Mouse (Mus musculus) limb, embryonic 11.5 days (tissue): ENCODE measurements around the gene Ass1. TPM values are rescaled to one million over a fixed set of nuclear protein-coding genes. Genes with fewer than 3 reads are reported as not detected.

Source experiments
- ATAC-seq: fragments of 200-750 bp; cut with Nextera tagmentation; 2 replicates; pipeline ENCODE4 v1.8.0; 2017; ENCODE audit warnings: low read depth; ENCODE audit not compliant: insufficient number of reproducible peaks, low FRiP score, low TSS enrichment
- DNase-seq: peaks from one replicate; pipeline ENCODE4 v3.0.0-alpha.2; 2015; ENCODE audit warnings: low spot score
- H3K27ac ChIP-seq: fragments of 300-500 bp; sonication (generic); replicated peaks from 2 replicates; pipeline ENCODE4 v1.5.1; 2014; ENCODE audit warnings: low read depth, mild to moderate bottlenecking, low read length
- H3K27me3 ChIP-seq: fragments of 300-500 bp; sonication (generic); 2 replicates; pipeline ENCODE4 v1.6.1; 2014; ENCODE audit warnings: mild to moderate bottlenecking, low read length, mixed read lengths; ENCODE audit not compliant: control insufficient read depth, insufficient read depth
- H3K36me3 ChIP-seq: fragments of 300-500 bp; sonication (generic); 2 replicates; pipeline ENCODE4 v1.6.1; 2014; ENCODE audit warnings: mild to moderate bottlenecking, low read length, moderate library complexity, mixed read lengths; ENCODE audit not compliant: control insufficient read depth, insufficient read depth
- H3K4me1 ChIP-seq: fragments of 300-500 bp; sonication (generic); 2 replicates; pipeline ENCODE4 v1.6.1; 2014; ENCODE audit warnings: low read length, mixed read lengths; ENCODE audit not compliant: control insufficient read depth, insufficient read depth
- H3K4me2 ChIP-seq: fragments of 300-500 bp; sonication (generic); 2 replicates; pipeline ENCODE4 v1.6.1; 2014; ENCODE audit warnings: low read depth, mild to moderate bottlenecking, moderate library complexity; ENCODE audit not compliant: severe bottlenecking
- H3K4me3 ChIP-seq: fragments of 300-500 bp; sonication (generic); 2 replicates; pipeline ENCODE4 v1.5.1; 2014; ENCODE audit warnings: low read depth, low read length
- H3K9ac ChIP-seq: fragments of 300-500 bp; sonication (generic); 2 replicates; pipeline ENCODE4 v1.6.1; 2014; ENCODE audit warnings: mild to moderate bottlenecking, low read length
- H3K9me3 ChIP-seq: fragments of 300-500 bp; sonication (generic); 2 replicates; pipeline ENCODE4 v1.6.1; 2016; ENCODE audit warnings: low read length; ENCODE audit not compliant: control insufficient read depth
- WGBS: fragments of 180-500 bp; shearing (Covaris S2); extraction: QIAGEN DNeasy Blood & Tissue Kit; methylation state at CpG from one replicate; pipeline ENCODE4 v1.1.7; 2014; 5-methylcytosine and 5-hydroxymethylcytosine counted together
- polyA plus RNA-seq: library from polyadenylated mRNA; unstranded; fragments of >200 nt; fragmentation: Nextera tagmentation; extraction: Ambion mirVana; gene quantifications from 2 replicates; pipeline ENCODE4 v1.2.1, GENCODE M21; 2014

The Ass1 gene
- polyA plus RNA-seq, 1 experiment from 2014 or later, result 5.8 TPM

DNA sequence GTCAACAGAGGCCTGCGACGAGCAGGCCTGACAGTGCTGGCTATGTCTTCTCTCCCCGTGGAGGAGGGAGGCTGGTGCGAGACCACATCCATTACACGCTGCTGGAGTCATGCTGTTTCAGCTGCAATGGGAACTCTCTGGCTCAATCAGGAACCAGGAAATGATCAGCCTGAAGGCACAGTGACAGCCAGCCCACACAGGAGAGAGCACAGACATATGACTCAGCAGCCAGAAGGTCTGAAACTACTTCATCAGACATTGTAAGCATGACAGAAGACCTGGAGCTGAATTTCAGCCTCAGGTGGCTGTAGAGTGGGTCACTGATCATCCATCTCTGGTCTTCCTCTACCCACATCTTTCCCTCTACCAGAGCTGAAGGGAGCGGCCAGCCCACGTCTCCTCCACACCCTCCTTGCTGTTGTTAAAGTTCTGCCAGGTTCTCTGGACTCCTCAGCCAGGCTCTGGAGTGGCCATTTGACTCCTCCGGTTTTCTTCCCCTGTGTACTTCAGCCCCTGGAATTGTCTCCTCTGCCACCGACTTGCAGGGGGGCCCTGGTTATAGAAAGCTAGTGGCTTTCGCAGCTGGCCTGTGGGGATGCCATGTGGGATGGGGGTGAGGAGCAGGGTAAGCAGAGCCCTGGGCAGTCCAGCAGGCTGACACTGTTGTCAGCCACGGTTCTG is 27.4 kb upstream of the Ass1 start:
- no peak overlapping the region for H3K9ac ChIP-seq
- WGBS, result 56% methylated on average over 11 of the region's 11 CpGs

DNA sequence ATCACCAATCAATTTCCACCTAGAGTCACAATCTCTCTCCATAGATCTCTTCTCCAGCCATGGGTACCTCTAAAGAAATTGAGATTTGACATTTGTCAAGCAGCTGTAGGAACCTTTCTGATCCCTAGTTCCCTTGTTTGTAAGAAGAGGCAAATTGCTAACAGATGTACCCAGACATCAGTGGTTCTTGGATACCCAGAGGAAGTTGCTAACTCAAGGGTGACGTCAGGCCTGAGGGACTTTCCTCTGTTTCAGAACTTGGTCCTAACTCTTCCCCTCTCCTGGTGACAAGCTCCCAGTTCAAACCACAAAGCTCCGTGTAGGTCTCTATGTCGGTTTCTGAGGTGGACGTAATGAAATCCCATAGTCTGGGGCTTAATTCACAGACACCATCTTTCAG is 24.0 kb upstream of the Ass1 start:
- 63% methylated on average over 4 of the region's 4 CpGs for WGBS
- no peak for ATAC-seq

More for the DNA sequence above, 27.4 kb upstream of the Ass1 start:
- ATAC-seq, result no peak
- Histone ChIP-seq H3K27me3 (no peaks in the 10 kb centered on the region), H3K4me3 (no peak overlapping the region), H3K27ac (no peak overlapping the region), H3K36me3 (no peaks in the 10 kb centered on the region), H3K4me1 (no peaks in the 10 kb centered on the region), H3K4me2 (no peak overlapping the region), H3K9me3 (no peaks in the 10 kb centered on the region)
- no peak for DNase-seq

DNA sequence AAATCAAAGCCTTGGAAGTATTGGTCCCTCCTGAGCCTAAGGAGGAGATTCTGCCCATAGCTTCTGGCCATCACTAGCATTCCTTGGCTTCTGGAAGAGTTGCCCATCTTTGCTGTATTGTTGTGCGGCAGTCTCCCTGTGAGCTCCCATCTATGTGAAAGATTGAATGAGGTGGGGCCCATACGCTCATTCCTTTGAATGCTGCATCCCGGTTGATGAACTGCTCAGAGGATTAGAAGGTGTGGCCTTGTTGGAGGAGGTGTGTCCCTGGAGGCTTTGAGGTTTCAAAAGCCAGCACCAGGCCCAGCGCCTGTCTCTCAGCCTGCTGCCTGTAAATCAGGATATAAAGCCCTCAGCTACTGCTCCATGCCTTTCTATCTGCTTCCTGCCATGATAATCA is 23.6 kb upstream of the Ass1 start:
- H3K9me3 ChIP-seq, result no peaks in the 10 kb centered on the region
- H3K27ac ChIP-seq, result no peak overlapping the region
- no peaks in the 10 kb centered on the region for H3K4me1 ChIP-seq
- 57% methylated on average over 4 of the region's 4 CpGs for WGBS
- H3K9ac ChIP-seq, result no peak overlapping the region
- H3K36me3 ChIP-seq, result no peaks in the 10 kb centered on the region
- DNase-seq (no peak), ATAC-seq (no peak)
- H3K4me2 ChIP-seq, result no peak overlapping the region
- H3K27me3 ChIP-seq, result no peaks in the 10 kb centered on the region
- no peak overlapping the region for H3K4me3 ChIP-seq

More for the DNA sequence above, 24.0 kb upstream of the Ass1 start:
- Histone ChIP-seq H3K27me3 (no peaks in the 10 kb centered on the region), H3K9me3 (no peaks in the 10 kb centered on the region), H3K9ac (no peak overlapping the region), H3K27ac (no peak overlapping the region), H3K4me1 (no peaks in the 10 kb centered on the region), H3K36me3 (no peaks in the 10 kb centered on the region), H3K4me2 (no peak overlapping the region), H3K4me3 (no peak overlapping the region)
- DNase-seq, result no peak

DNA sequence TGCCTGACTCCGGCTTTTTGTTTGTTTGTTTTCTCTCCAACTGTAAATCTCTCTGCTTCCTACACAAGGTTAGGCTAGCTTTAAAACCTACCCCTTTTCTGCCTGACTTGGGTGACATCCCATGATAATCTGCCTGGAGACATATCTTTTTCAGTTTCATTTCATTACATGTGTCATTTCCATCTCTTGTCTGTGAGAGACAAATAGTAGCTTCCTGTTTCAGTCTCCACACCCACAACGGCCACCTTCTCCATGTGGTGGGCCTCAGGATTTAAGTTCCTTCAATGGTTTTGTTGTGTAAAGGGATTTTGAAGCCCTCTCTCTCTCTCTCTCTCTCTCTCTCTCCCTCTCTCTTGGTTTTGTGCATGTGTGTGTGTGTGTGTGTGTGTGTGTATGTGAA is 22.5 kb upstream of the Ass1 start:
- Histone ChIP-seq H3K4me3 (no peak overlapping the region), H3K4me2 (no peak overlapping the region), H3K9ac (no peak overlapping the region), H3K36me3 (no peaks in the 10 kb centered on the region), H3K4me1 (0 out of 2 replicates have a peak, but pooled peaks cover 3% of the 10 kb centered on the region), H3K27me3 (no peaks in the 10 kb centered on the region), H3K27ac (no peak overlapping the region), H3K9me3 (no peaks in the 10 kb centered on the region)
- no peak for ATAC-seq
- DNase-seq, result no peak
- WGBS, result 91% methylated on average over 2 of the region's 2 CpGs

DNA sequence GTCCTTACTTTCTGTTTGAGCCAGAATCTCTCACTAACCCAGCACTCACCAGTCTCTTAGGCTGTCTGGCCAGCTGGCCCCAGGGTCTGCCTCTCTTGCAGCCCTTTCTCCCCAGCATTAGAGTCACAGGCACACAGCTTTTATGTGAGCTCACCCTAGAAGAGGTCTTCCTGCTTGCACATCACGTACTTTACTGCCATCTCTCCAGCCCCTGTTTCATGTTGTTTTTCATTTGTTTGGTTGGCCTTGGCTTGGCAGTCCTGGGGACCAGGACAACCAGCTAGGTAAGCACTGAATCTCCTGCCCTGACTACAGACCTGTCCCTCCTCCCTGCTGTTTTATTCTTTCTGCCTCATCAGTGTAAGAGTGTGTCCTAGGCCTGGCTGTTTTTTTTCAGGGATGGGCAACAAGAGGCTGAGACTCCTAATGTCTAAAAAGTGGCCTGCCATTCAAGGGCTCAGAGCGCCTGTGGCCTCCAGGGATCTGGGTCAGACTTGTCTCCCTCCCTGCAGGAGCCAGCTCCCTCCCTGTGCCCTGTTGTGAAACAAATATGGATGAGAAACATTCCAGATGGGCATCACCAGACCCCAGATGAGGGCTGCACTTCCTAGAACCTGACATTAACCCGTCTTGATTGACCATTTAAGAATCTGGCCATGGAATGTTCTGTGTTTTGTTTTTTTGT is 21.1 kb upstream of the Ass1 start:
- H3K4me2 ChIP-seq, result no peak overlapping the region
- H3K9me3 ChIP-seq, result no peaks in the 10 kb centered on the region
- H3K9ac ChIP-seq, result no peak overlapping the region
- H3K4me3 ChIP-seq, result no peak overlapping the region
- DNase-seq, result no peak
- ATAC-seq, result no peak
- no peaks in the 10 kb centered on the region for H3K27me3 ChIP-seq
- H3K36me3 ChIP-seq, result no peaks in the 10 kb centered on the region
- no peak overlapping the region for H3K27ac ChIP-seq
- 0 out of 2 replicates have a peak, but pooled peaks cover 3% of the 10 kb centered on the region for H3K4me1 ChIP-seq
- 58% methylated on average over 3 of the region's 3 CpGs for WGBS

DNA sequence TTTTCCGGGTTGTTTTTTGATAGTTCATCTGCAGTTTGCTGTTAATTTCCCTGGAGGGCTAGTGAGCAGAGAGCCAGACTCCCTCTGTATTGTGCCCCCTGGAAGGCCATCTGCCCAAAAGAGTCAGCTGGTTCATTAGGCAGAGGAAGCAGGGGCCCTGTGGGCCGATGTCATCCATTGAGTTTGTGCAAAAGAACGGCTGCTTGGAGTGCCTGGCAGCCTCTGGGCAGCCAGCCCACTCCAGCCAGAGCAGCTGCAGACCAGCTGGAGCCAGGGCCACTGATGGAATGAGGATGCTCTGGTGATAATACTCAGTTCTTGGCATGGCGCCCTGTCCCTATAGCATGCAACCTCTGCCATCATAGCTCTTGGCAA is 20.6 kb upstream of the Ass1 start:
- Histone ChIP-seq H3K36me3 (no peaks in the 10 kb centered on the region), H3K9ac (no peak overlapping the region), H3K27ac (no peak overlapping the region), H3K9me3 (no peaks in the 10 kb centered on the region), H3K27me3 (no peaks in the 10 kb centered on the region), H3K4me1 (0 out of 2 replicates have a peak, but pooled peaks cover 5% of the 10 kb centered on the region), H3K4me3 (no peak overlapping the region), H3K4me2 (no peak overlapping the region)
- no peak for ATAC-seq
- WGBS, result 61% methylated on average over 4 of the region's 4 CpGs
- no peak for DNase-seq

DNA sequence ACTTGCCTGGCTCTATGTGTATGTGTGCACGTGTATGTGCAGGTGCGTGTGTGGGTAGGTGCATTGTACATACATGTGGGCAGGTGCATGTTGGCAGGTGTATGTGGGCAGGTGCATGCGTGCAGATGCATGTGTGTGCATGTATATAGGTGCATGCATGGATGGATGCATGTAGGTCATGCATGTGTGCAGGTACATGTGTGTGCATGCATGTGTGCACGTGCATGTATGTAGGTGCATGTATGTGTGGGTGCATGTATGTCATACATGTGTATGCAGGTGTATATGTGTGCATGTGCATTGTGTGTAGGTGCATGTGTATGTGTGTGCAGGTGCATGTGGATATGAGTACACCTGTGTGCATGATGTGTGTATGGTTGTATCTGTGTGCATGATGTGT is 20.1 kb upstream of the Ass1 start:
- 93% methylated on average over 4 of the region's 4 CpGs for WGBS
- DNase-seq, result no peak
- no peak overlapping the region for H3K4me2 ChIP-seq
- H3K9ac ChIP-seq, result no peak overlapping the region
- no peak overlapping the region for H3K27ac ChIP-seq
- no peaks in the 10 kb centered on the region for H3K27me3 ChIP-seq
- H3K4me1 ChIP-seq, result 0 out of 2 replicates have a peak, but pooled peaks cover 5% of the 10 kb centered on the region
- no peak for ATAC-seq
- H3K9me3 ChIP-seq, result no peaks in the 10 kb centered on the region
- H3K4me3 ChIP-seq, result no peak overlapping the region
- no peaks in the 10 kb centered on the region for H3K36me3 ChIP-seq

DNA sequence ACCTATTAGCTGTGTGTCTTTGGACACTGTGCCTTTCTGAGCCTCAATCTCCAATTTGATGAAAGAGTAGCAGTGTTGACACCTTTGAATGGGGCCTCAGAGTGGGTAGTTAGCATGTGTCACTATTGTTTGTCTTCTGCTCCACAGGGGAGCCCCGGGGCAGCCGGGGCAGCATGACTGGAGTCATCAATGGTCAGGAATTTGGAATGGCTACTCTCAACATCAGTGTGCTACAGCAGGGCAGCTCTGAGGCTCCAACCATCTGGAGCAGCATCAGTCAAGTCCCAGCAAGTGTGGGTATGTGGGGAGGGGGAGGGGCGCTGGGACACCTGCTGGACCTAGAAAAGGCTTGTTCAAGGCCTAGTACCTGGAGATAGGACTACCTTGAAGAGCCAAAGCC is 19.3 kb upstream of the Ass1 start:
- Histone ChIP-seq H3K4me1 (0 out of 2 replicates have a peak, but pooled peaks cover 5% of the 10 kb centered on the region), H3K4me2 (no peak overlapping the region), H3K27me3 (no peaks in the 10 kb centered on the region), H3K36me3 (no peaks in the 10 kb centered on the region), H3K27ac (no peak overlapping the region), H3K4me3 (no peak overlapping the region), H3K9me3 (no peaks in the 10 kb centered on the region), H3K9ac (no peak overlapping the region)
- no peak for DNase-seq
- no peak for ATAC-seq
- 72% methylated on average over 3 of the region's 3 CpGs for WGBS
